29 mouse cellular contexts compared by ENCODE assay signal in genomic region chr1:179044165-179044564, GRCm38 (mm10).
DNase-seq lines count a peak whose midpoint lies in the region; ATAC-seq and TF ChIP-seq lines count a peak whose summit lies in the region.
"Had no signal": no experiment of that assay in that cellular context is flagged by ENCODE, and none has a peak within 500 bp of the region (broad histone marks: within the 10 kb centered on the region; RNA-seq: fewer than 3 reads in every experiment).

No protein-coding gene starts in this region.

- H3K4me3 ChIP-seq in heart, embryonic 13.5 days: no peak overlapping the region
- H3K4me3 ChIP-seq in heart, embryonic 10.5 days: no peak overlapping the region
- no peak overlapping the region for H3K4me3 ChIP-seq in limb, embryonic 12.5 days (replicated peaks)
- no peak overlapping the region for H3K4me3 ChIP-seq in liver, embryonic 11.5 days (ENCODE audit: low read depth, low read length)
- H3K4me3 ChIP-seq in thymus, adult 2 months (ENCODE audit: control insufficient read depth, insufficient read depth, low read length): no peak overlapping the region
- H3K4me3 ChIP-seq: embryonic facial prominence, embryonic 13.5 days; forebrain, embryonic 13.5 days; left cerebral cortex, adult 2 months; liver, embryonic 13.5 days; megakaryocyte, embryonic 14.5 days; midbrain, embryonic 12.5 days had no signal

- no peak overlapping the region for H3K4me2 ChIP-seq in heart, embryonic 13.5 days
- H3K4me2 ChIP-seq in limb, embryonic 12.5 days: no peak overlapping the region
- H3K4me2 ChIP-seq in liver, embryonic 11.5 days: no peak overlapping the region
- H3K4me2 ChIP-seq: embryonic facial prominence, embryonic 13.5 days; forebrain, embryonic 13.5 days; liver, embryonic 13.5 days; midbrain, embryonic 12.5 days had no signal

- H3K4me1 ChIP-seq in heart, embryonic 13.5 days: peaks cover 42% of the 10 kb centered on the region
- peaks cover 27% of the 10 kb centered on the region for H3K4me1 ChIP-seq in heart, embryonic 10.5 days
- peaks cover 36% of the 10 kb centered on the region for H3K4me1 ChIP-seq in limb, embryonic 12.5 days (replicated peaks)
- 0 out of 2 replicates have a peak, but pooled peaks cover 2% of the 10 kb centered on the region for H3K4me1 ChIP-seq in liver, embryonic 11.5 days (replicated peaks; ENCODE audit: control insufficient read depth, insufficient read depth, low read length)
- H3K4me1 ChIP-seq in thymus, adult 2 months (replicated peaks; ENCODE audit: control insufficient read depth, insufficient read depth, low read length): no peaks in the 10 kb centered on the region
- H3K4me1 ChIP-seq: liver, embryonic 13.5 days; megakaryocyte, embryonic 14.5 days had no signal

- H3K36me3 ChIP-seq in heart, embryonic 13.5 days: no peaks in the 10 kb centered on the region
- H3K36me3 ChIP-seq in heart, embryonic 10.5 days: no peaks in the 10 kb centered on the region
- H3K36me3 ChIP-seq in limb, embryonic 12.5 days: no peaks in the 10 kb centered on the region
- no peaks in the 10 kb centered on the region for H3K36me3 ChIP-seq in liver, embryonic 11.5 days (ENCODE audit: control insufficient read depth, insufficient read depth, low read length)
- H3K36me3 ChIP-seq in thymus, adult 2 months (ENCODE audit: control insufficient read depth, insufficient read depth, low read length): no peaks in the 10 kb centered on the region
- H3K36me3 ChIP-seq: embryonic facial prominence, embryonic 13.5 days; liver, embryonic 13.5 days; midbrain, embryonic 12.5 days had no signal

- DNase-seq in heart, embryonic 10.5 days (ENCODE audit: low spot score): no peak
- DNase-seq in 3T3-L1 (ENCODE audit: low read depth, low spot score): peak; percentile 67
- peak; percentile 73 for DNase-seq in NIH3T3 (ENCODE audit: low read depth)
- DNase-seq in liver, embryonic 11.5 days (ENCODE audit: low spot score): no peak
- no peak for DNase-seq in thymus, adult 2 months
- DNase-seq in adrenal gland, postnatal 4 days (ENCODE audit: low spot score in 2 of 2): no peak
- DNase-seq: adrenal gland, postnatal 14 days; B cell, adult 2 months; cerebellum, adult 11-12 months; cerebellum, adult 9-11 months; embryo, embryonic 11 days; gastrocnemius, postnatal 14 days; heart, adult 18-20 months; heart, postnatal 14 days; kidney, adult 11 months; kidney, postnatal 14 days; liver, embryonic 13.5 days; lung, adult 18-20 months; thymus, postnatal 14 days had no signal

- TF ChIP-seq CTCF in thymus, adult 2 months (IDR thresholded peaks at IDR 0.05; ENCODE audit: borderline replicate concordance, control insufficient read depth, extremely low read depth, insufficient read depth, low read length, poor library complexity): no peak

- no peaks in the 10 kb centered on the region for H3K9me3 ChIP-seq in heart, embryonic 13.5 days
- no peaks in the 10 kb centered on the region for H3K9me3 ChIP-seq in heart, embryonic 10.5 days
- no peaks in the 10 kb centered on the region for H3K9me3 ChIP-seq in limb, embryonic 12.5 days
- H3K9me3 ChIP-seq in liver, embryonic 11.5 days (ENCODE audit: control insufficient read depth, low read length): no peaks in the 10 kb centered on the region
- H3K9me3 ChIP-seq: embryonic facial prominence, embryonic 13.5 days; forebrain, embryonic 13.5 days; liver, embryonic 13.5 days; megakaryocyte, embryonic 14.5 days; midbrain, embryonic 12.5 days had no signal

- no peak for ATAC-seq in heart, embryonic 13.5 days (ENCODE audit: extremely low read depth, insufficient number of reproducible peaks, low FRiP score, low TSS enrichment)
- no peak for ATAC-seq in limb, embryonic 12.5 days (ENCODE audit: insufficient number of reproducible peaks, insufficient read depth, low FRiP score, low TSS enrichment, low read depth)
- ATAC-seq in liver, embryonic 11.5 days (replicated peaks; ENCODE audit: low FRiP score): no peak
- ATAC-seq: hindbrain, embryonic 16.5 days; lung, postnatal 0 days had no signal

- 0 out of 2 replicates have a peak overlapping the region, but pooled peaks have one; percentile 36 for H3K27ac ChIP-seq in heart, embryonic 13.5 days (replicated peaks)
- H3K27ac ChIP-seq in heart, embryonic 10.5 days: no peak overlapping the region
- H3K27ac ChIP-seq in limb, embryonic 12.5 days: peak overlapping the region; percentile 23; the same call in 1 of the 2 replicates
- no peak overlapping the region for H3K27ac ChIP-seq in liver, embryonic 11.5 days (ENCODE audit: low read depth, low read length)
- no peak overlapping the region for H3K27ac ChIP-seq in thymus, adult 2 months (ENCODE audit: control insufficient read depth, insufficient read depth, low read length)
- H3K27ac ChIP-seq: forebrain, embryonic 13.5 days; left cerebral cortex, adult 2 months; liver, embryonic 13.5 days; midbrain, embryonic 12.5 days had no signal

- H3K27me3 ChIP-seq in heart, embryonic 13.5 days (replicated peaks): no peaks in the 10 kb centered on the region
- H3K27me3 ChIP-seq in heart, embryonic 10.5 days (ENCODE audit: insufficient read depth, poor library complexity, severe bottlenecking): no peaks in the 10 kb centered on the region
- H3K27me3 ChIP-seq in limb, embryonic 12.5 days: no peaks in the 10 kb centered on the region
- H3K27me3 ChIP-seq in liver, embryonic 11.5 days (replicated peaks; ENCODE audit: control insufficient read depth, insufficient read depth, low read length): no peaks in the 10 kb centered on the region
- no peaks in the 10 kb centered on the region for H3K27me3 ChIP-seq in thymus, adult 2 months (ENCODE audit: control insufficient read depth, insufficient read depth, low read length)
- H3K27me3 ChIP-seq: CH12.LX; embryonic facial prominence, embryonic 13.5 days; liver, embryonic 13.5 days; megakaryocyte, embryonic 14.5 days had no signal

- TF ChIP-seq POLR2A in thymus, adult 2 months (IDR thresholded peaks at IDR 0.05; ENCODE audit: control insufficient read depth, extremely low read depth, insufficient read depth, low read length, poor library complexity): no peak

- WGBS in heart, embryonic 13.5 days: 81% methylated on average over 5 of the region's 5 CpGs
- WGBS in heart, embryonic 10.5 days: 89% methylated on average over 5 of the region's 5 CpGs
- WGBS in limb, embryonic 12.5 days: 83% methylated on average over 5 of the region's 5 CpGs
- 90% methylated on average over 5 of the region's 5 CpGs for WGBS in liver, embryonic 11.5 days
- 93% methylated on average over 5 of the region's 5 CpGs for WGBS in thymus, adult 2 months

- H3K9ac ChIP-seq in heart, embryonic 13.5 days: no peak overlapping the region
- H3K9ac ChIP-seq in limb, embryonic 12.5 days (replicated peaks): no peak overlapping the region
- H3K9ac ChIP-seq in liver, embryonic 11.5 days (ENCODE audit: low read depth, low read length): no peak overlapping the region
- H3K9ac ChIP-seq: embryonic facial prominence, embryonic 13.5 days; forebrain, embryonic 13.5 days; liver, embryonic 13.5 days; midbrain, embryonic 12.5 days had no signal

Comparison
In these comparisons a context has a peak if more than half of its experiments do, and no peak if none do; other contexts are left out.
1. H3K27ac ChIP-seq: peak in heart, embryonic 13.5 days (single experiment) and limb, embryonic 12.5 days (single experiment); none in heart, embryonic 10.5 days (single experiment), liver, embryonic 11.5 days (single experiment) and thymus, adult 2 months (single experiment).
2. DNase-seq: peak in 3T3-L1 (single experiment) and NIH3T3 (single experiment); none in heart, embryonic 10.5 days (single experiment), liver, embryonic 11.5 days (single experiment), thymus, adult 2 months (single experiment) and adrenal gland, postnatal 4 days (0 of 2).